In genomic region chr12:73383179-73383510, GRCm38 (mm10) we compare ENCODE assay signal across 12 mouse cellular contexts.
DNase-seq lines count a peak whose midpoint lies in the region; ATAC-seq lines count a peak whose summit lies in the region.
"Had no signal": no experiment of that assay in that cellular context is flagged by ENCODE, and none has a peak within 500 bp of the region (broad histone marks: within the 10 kb centered on the region; RNA-seq: fewer than 3 reads in every experiment).

No protein-coding gene starts in this region.

- no peak for ATAC-seq in neural tube, embryonic 12.5 days (ENCODE audit: low FRiP score, low read depth)
- no peak for ATAC-seq in neural tube, embryonic 15.5 days (ENCODE audit: low FRiP score)
- ATAC-seq: forebrain, postnatal 0 days; midbrain, embryonic 16.5 days had no signal

- 0 out of 2 replicates have a peak overlapping the region, but pooled peaks have one; percentile 26 for H3K9ac ChIP-seq in neural tube, embryonic 12.5 days
- no peak overlapping the region for H3K9ac ChIP-seq in neural tube, embryonic 15.5 days (replicated peaks)
- H3K9ac ChIP-seq: forebrain, postnatal 0 days; hindbrain, embryonic 15.5 days had no signal

- WGBS in neural tube, embryonic 12.5 days, result 83% methylated on average over 5 of the region's 5 CpGs
- 85% methylated on average over 5 of the region's 5 CpGs for whole genome bisulfite sequencing in neural tube, embryonic 15.5 days

- no peaks in the 10 kb centered on the region for H3K9me3 ChIP-seq in neural tube, embryonic 12.5 days
- no peaks in the 10 kb centered on the region for H3K9me3 ChIP-seq in neural tube, embryonic 15.5 days (replicated peaks)
- H3K9me3 ChIP-seq: hindbrain, embryonic 15.5 days had no signal

- H3K4me1 ChIP-seq in neural tube, embryonic 12.5 days, result peaks cover 10% of the 10 kb centered on the region; the same call in 1 of the 2 replicates
- peaks cover 5% of the 10 kb centered on the region; the same call in 1 of the 2 replicates for H3K4me1 ChIP-seq in neural tube, embryonic 15.5 days
- H3K4me1 ChIP-seq: hindbrain, embryonic 15.5 days had no signal

- H3K27ac ChIP-seq in neural tube, embryonic 12.5 days, result no peak overlapping the region
- no peak overlapping the region for H3K27ac ChIP-seq in neural tube, embryonic 15.5 days (replicated peaks)
- H3K27ac ChIP-seq: hindbrain, embryonic 15.5 days had no signal

- no peaks in the 10 kb centered on the region for H3K36me3 ChIP-seq in neural tube, embryonic 12.5 days
- H3K36me3 ChIP-seq in neural tube, embryonic 15.5 days, result no peaks in the 10 kb centered on the region
- H3K36me3 ChIP-seq: hindbrain, embryonic 15.5 days had no signal

- no peak overlapping the region for H3K4me2 ChIP-seq in neural tube, embryonic 12.5 days (replicated peaks)
- H3K4me2 ChIP-seq in neural tube, embryonic 15.5 days, result no peak overlapping the region
- H3K4me2 ChIP-seq: hindbrain, embryonic 15.5 days had no signal

- DNase-seq in gastrocnemius, postnatal 25 days, result peak; percentile 27
- DNase-seq in gastrocnemius, adult 18-20 months (ENCODE audit: low spot score), result no peak
- DNase-seq in kidney, adult 9 months, result peak; percentile 52
- DNase-seq in spleen, postnatal 14 days (ENCODE audit: low spot score in 2 of 2), result no peak
- DNase-seq in adrenal gland, postnatal 25 days, result no peak
- DNase-seq in layer of hippocampus, adult 8-10 months (ENCODE audit: low spot score in 2 of 2), result no peak
- DNase-seq: B cell, adult 2 months; forebrain, postnatal 0 days had no signal

- H3K4me3 ChIP-seq in neural tube, embryonic 12.5 days, result no peak overlapping the region
- H3K4me3 ChIP-seq in neural tube, embryonic 15.5 days (replicated peaks), result no peak overlapping the region
- H3K4me3 ChIP-seq: hindbrain, embryonic 15.5 days had no signal

- H3K27me3 ChIP-seq in neural tube, embryonic 12.5 days (replicated peaks), result no peaks in the 10 kb centered on the region
- H3K27me3 ChIP-seq in neural tube, embryonic 15.5 days (replicated peaks), result no peaks in the 10 kb centered on the region
- H3K27me3 ChIP-seq: hindbrain, embryonic 15.5 days had no signal

Comparison
In these comparisons a context has a peak if more than half of its experiments do, and no peak if none do; other contexts are left out.
1. DNase-seq: peak in gastrocnemius, postnatal 25 days (single experiment) and kidney, adult 9 months (single experiment); none in gastrocnemius, adult 18-20 months (single experiment), spleen, postnatal 14 days (0 of 2), adrenal gland, postnatal 25 days (single experiment) and layer of hippocampus, adult 8-10 months (0 of 2).